Mouse (Mus musculus) midbrain, embryonic 11.5 days (tissue): Measurements from ENCODE around the gene H2-DMb1. TPM values are rescaled to one million over a fixed set of nuclear protein-coding genes. Genes with fewer than 3 reads are reported as not detected.

ENCODE experiments used
- ATAC-seq: fragments of 200-750 bp; cut with Nextera tagmentation; 2 replicates; pipeline ENCODE4 v1.8.0; 2017; ENCODE audit warnings: moderate TSS enrichment, moderate library complexity; ENCODE audit not compliant: low FRiP score
- DNase-seq: peaks from one replicate; pipeline ENCODE4 v3.0.0; 2015; ENCODE audit warnings: low spot score; ENCODE audit errors: missing footprints
- H3K27ac ChIP-seq: fragments of 300-500 bp; sonication (generic); 2 replicates; pipeline ENCODE4 v1.5.1; 2014; ENCODE audit warnings: low read depth, low read length
- H3K27me3 ChIP-seq: fragments of 300-500 bp; sonication (generic); 2 replicates; pipeline ENCODE4 v1.6.1; 2014; ENCODE audit warnings: mild to moderate bottlenecking, low read length, moderate library complexity, mixed read lengths; ENCODE audit not compliant: control insufficient read depth, insufficient read depth
- H3K36me3 ChIP-seq: fragments of 300-500 bp; sonication (generic); 2 replicates; pipeline ENCODE4 v1.6.1; 2014; ENCODE audit warnings: mild to moderate bottlenecking, low read length, moderate library complexity, mixed read lengths; ENCODE audit not compliant: control insufficient read depth, insufficient read depth
- H3K4me1 ChIP-seq: fragments of 300-500 bp; sonication (generic); 2 replicates; pipeline ENCODE4 v1.6.1; 2014; ENCODE audit warnings: low read length; ENCODE audit not compliant: control insufficient read depth, insufficient read depth
- H3K4me2 ChIP-seq: fragments of 300-500 bp; sonication (generic); 2 replicates; pipeline ENCODE4 v1.6.1; 2014; ENCODE audit warnings: mild to moderate bottlenecking, moderate library complexity
- H3K4me3 ChIP-seq: fragments of 300-500 bp; sonication (generic); 2 replicates; pipeline ENCODE4 v1.5.1; 2014; ENCODE audit warnings: low read depth, low read length
- H3K9ac ChIP-seq: fragments of 300-500 bp; sonication (generic); 2 replicates; pipeline ENCODE4 v1.6.1; 2014; ENCODE audit warnings: low read length
- H3K9me3 ChIP-seq: fragments of 300-500 bp; sonication (generic); 2 replicates; pipeline ENCODE4 v1.6.1; 2016; ENCODE audit warnings: low read length; ENCODE audit not compliant: control insufficient read depth
- WGBS: fragments of 180-500 bp; shearing (Covaris S2); extraction: QIAGEN DNeasy Blood & Tissue Kit; methylation state at CpG from one replicate; pipeline ENCODE4 v1.1.7; 2014; 5-methylcytosine and 5-hydroxymethylcytosine counted together
- polyA plus RNA-seq: library from polyadenylated mRNA; unstranded; fragments of >200 nt; fragmentation: Nextera tagmentation; extraction: Ambion mirVana; gene quantifications from 2 replicates; pipeline ENCODE4 v1.2.1, GENCODE M21; 2014

Gene H2-DMb1
- polyA plus RNA-seq, 1 experiment from 2014 or later: 0.38 TPM

GRCm38 (mm10) chr17:34121172-34121878, 31.5 kb upstream of the H2-DMb1 start:
- ATAC-seq: peak; percentile 17
- DNase-seq: peak; percentile 98
- Histone ChIP-seq H3K36me3 (peaks cover 14% of the 10 kb centered on the region), H3K27ac (peak overlapping the region; percentile 100), H3K27me3 (no peaks in the 10 kb centered on the region), H3K9me3 (no peaks in the 10 kb centered on the region), H3K4me2 (peak overlapping the region; percentile 97), H3K4me3 (peak overlapping the region; percentile 99), H3K9ac (peak overlapping the region; percentile 99), H3K4me1 (peaks cover 24% of the 10 kb centered on the region)
- under 1% methylated on average over 32 of the region's 35 CpGs for WGBS

GRCm38 (mm10) chr17:34121879-34122187, 31.0 kb upstream of the H2-DMb1 start:
- Histone ChIP-seq H3K4me1 (peaks cover 19% of the 10 kb centered on the region), H3K4me2 (peak overlapping the region; percentile 97), H3K27ac (peak overlapping the region; percentile 100), H3K4me3 (peak overlapping the region; percentile 99), H3K27me3 (no peaks in the 10 kb centered on the region), H3K36me3 (peaks cover 9% of the 10 kb centered on the region), H3K9me3 (no peaks in the 10 kb centered on the region), H3K9ac (peak overlapping the region; percentile 99)
- 3% methylated on average over 8 of the region's 10 CpGs for WGBS
- DNase-seq (peak; percentile 96), ATAC-seq (no peak; the same call in 1 of the 2 replicates)

GRCm38 (mm10) chr17:34122188-34122984, 30.5 kb upstream of the H2-DMb1 start, which contains the start of gene Brd2:
Gene Brd2 (minus strand): TSS chr17:34122634.
- H3K4me1 ChIP-seq: peaks cover 14% of the 10 kb centered on the region
- peak within 1 kb of the TSS; percentile 97 for H3K4me2 ChIP-seq
- under 1% methylated on average over 61 of the region's 75 CpGs for WGBS
- peak within 1 kb of the TSS; percentile 100 for H3K27ac ChIP-seq
- H3K9ac ChIP-seq: peak within 1 kb of the TSS; percentile 99
- no peaks in the 10 kb centered on the region for H3K9me3 ChIP-seq
- peaks cover 7% of the 10 kb centered on the region; the same call in 1 of the 2 replicates for H3K36me3 ChIP-seq
- peak within 1 kb of the TSS; percentile 99 for H3K4me3 ChIP-seq
- DNase-seq (peak; percentile 99), ATAC-seq (peak; percentile 62)
- no peaks in the 10 kb centered on the region for H3K27me3 ChIP-seq

GRCm38 (mm10) chr17:34123111-34123510, 29.8 kb upstream of the H2-DMb1 start:
- Histone ChIP-seq H3K27me3 (no peaks in the 10 kb centered on the region), H3K9me3 (no peaks in the 10 kb centered on the region), H3K27ac (peak overlapping the region; percentile 100; the same call in 1 of the 2 replicates), H3K36me3 (peaks cover 7% of the 10 kb centered on the region; the same call in 1 of the 2 replicates), H3K4me3 (peak overlapping the region; percentile 99), H3K4me2 (peak overlapping the region; percentile 97), H3K9ac (peak overlapping the region; percentile 99), H3K4me1 (peaks cover 14% of the 10 kb centered on the region)
- peak; percentile 90 for DNase-seq
- ATAC-seq: no peak
- WGBS: 3% methylated on average over 7 of the region's 7 CpGs

GRCm38 (mm10) chr17:34123518-34123917, 29.4 kb upstream of the H2-DMb1 start:
- WGBS: 16% methylated on average over 2 of the region's 2 CpGs

GRCm38 (mm10) chr17:34124649-34125048, 28.2 kb upstream of the H2-DMb1 start:
- Histone ChIP-seq H3K4me1 (peaks cover 18% of the 10 kb centered on the region), H3K4me2 (no peak overlapping the region), H3K9me3 (no peaks in the 10 kb centered on the region), H3K9ac (no peak overlapping the region), H3K27ac (no peak overlapping the region), H3K36me3 (no peaks in the 10 kb centered on the region), H3K27me3 (no peaks in the 10 kb centered on the region), H3K4me3 (no peak overlapping the region)
- WGBS: 92% methylated on average over 6 of the region's 6 CpGs
- no peak for DNase-seq
- ATAC-seq: no peak

More at GRCm38 (mm10) chr17:34123518-34123917, 29.4 kb upstream of the H2-DMb1 start:
- H3K4me1 ChIP-seq: peaks cover 15% of the 10 kb centered on the region
- H3K27ac ChIP-seq: peak overlapping the region; percentile 100; the same call in 1 of the 2 replicates
- no peaks in the 10 kb centered on the region for H3K27me3 ChIP-seq
- H3K9ac ChIP-seq: peak overlapping the region; percentile 99
- peaks cover 4% of the 10 kb centered on the region; the same call in 1 of the 2 replicates for H3K36me3 ChIP-seq
- H3K4me3 ChIP-seq: peak overlapping the region; percentile 99
- no peaks in the 10 kb centered on the region for H3K9me3 ChIP-seq
- H3K4me2 ChIP-seq: peak overlapping the region; percentile 97
- no peak for ATAC-seq
- DNase-seq: peak; percentile 87

GRCm38 (mm10) chr17:34126826-34127420, 25.9 kb upstream of the H2-DMb1 start:
- no peak for ATAC-seq
- peaks cover 18% of the 10 kb centered on the region for H3K4me1 ChIP-seq

GRCm38 (mm10) chr17:34127475-34127874, 25.4 kb upstream of the H2-DMb1 start:
- 27% methylated on average over 6 of the region's 6 CpGs for WGBS
- ATAC-seq: no peak
- H3K4me3 ChIP-seq: no peak overlapping the region

More at GRCm38 (mm10) chr17:34126826-34127420, 25.9 kb upstream of the H2-DMb1 start:
- no peak overlapping the region for H3K4me3 ChIP-seq
- no peak overlapping the region for H3K27ac ChIP-seq
- peak; percentile 37 for DNase-seq
- 64% methylated on average over 9 of the region's 9 CpGs for WGBS
- H3K36me3 ChIP-seq: no peaks in the 10 kb centered on the region
- H3K4me2 ChIP-seq: no peak overlapping the region
- no peaks in the 10 kb centered on the region for H3K9me3 ChIP-seq
- H3K27me3 ChIP-seq: no peaks in the 10 kb centered on the region
- no peak overlapping the region for H3K9ac ChIP-seq

More at GRCm38 (mm10) chr17:34127475-34127874, 25.4 kb upstream of the H2-DMb1 start:
- peak; percentile 81 for DNase-seq
- Histone ChIP-seq H3K4me2 (no peak overlapping the region), H3K27ac (no peak overlapping the region), H3K9ac (no peak overlapping the region), H3K9me3 (no peaks in the 10 kb centered on the region), H3K27me3 (no peaks in the 10 kb centered on the region), H3K4me1 (peaks cover 18% of the 10 kb centered on the region), H3K36me3 (no peaks in the 10 kb centered on the region)
